Mouse (Mus musculus) T-helper 17 cell (primary cell): ENCODE results near the gene Hspa2.

Experiments
- in situ Hi-C, 2 experiments: fragments of 300-600 bp; cut with MboI, MseI; formaldehyde crosslinking; loops; 1 replicate in 1 of 2; 2 replicates in 1 of 2; pipeline ENCODE4 v1.15.1; 2025; ENCODE audit warnings: high pct_unique_total_duplicates in 2 of 2

Gene Hspa2

DNA sequence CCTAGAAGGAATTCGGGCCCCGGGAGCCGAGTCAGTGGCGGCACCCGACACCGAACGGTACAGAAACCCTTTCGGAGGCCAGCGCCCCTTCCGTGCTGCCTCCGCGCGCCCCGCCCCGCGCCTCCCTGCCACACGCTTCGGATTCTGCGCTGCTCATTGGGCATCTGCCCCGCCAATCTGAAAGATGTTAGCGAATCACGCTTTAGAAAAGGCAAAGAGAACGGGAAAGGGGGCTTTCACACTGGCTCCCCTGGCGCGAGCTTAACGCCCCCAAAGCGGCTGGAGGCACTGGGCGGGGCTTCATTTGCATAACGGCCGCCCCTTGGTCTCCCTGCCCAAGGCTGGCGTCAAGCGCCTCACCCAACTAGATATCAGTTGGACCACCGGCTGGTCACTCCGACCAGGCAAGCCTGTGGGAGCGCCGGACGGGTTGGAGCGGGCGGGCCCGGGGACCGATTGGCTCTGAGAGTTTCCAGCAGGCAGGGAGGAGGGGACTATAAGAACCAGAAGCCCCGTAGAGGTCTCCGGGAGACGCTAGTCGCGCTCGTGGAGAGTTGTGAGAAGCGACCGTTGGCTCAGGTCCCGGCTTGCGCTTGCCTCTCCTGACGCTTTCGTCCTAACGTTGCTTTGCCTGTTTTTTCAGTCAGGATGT lies at the start of gene Hspa2:
Gene Hspa2 (plus strand): TSS at position 291 of the 652 bp plus-strand sequence.
- in situ Hi-C loops, result no loop called here

DNA sequence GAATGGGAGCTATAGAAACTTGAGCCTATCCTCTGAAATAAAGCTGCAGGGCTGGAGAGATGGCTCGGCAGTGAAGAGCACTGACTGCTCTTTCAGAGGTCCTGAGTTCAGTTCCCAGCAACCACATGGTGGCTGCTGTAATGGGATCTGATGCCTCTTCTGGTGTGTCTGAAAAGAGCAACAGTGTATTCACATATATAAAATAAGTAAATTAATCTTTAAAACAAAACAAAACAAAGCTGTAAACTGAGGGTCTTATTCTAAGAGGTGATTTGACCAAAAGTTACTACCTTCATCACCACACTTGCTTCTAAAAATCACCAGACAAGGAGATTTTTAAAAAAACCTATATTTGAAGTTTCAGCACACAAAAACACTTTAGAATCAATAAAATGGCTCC lies 43.1 kb upstream of the Hspa2 start:
- in situ Hi-C loops, result loop anchor here in 1 of 2 experiments (25.0 kb wide), 1 partner anchor 1074 kb away; no protein-coding TSS in a partner anchor

GRCm38 (mm10) chr12:76361405-76362302 lies 42.3 kb upstream of the Hspa2 start:
- in situ Hi-C loops, result loop anchor here in 1 of 2 experiments (25.0 kb wide), 1 partner anchor 1074 kb away; no protein-coding TSS in a partner anchor

GRCm38 (mm10) chr12:76362303-76362676 lies 41.7 kb upstream of the Hspa2 start:
- in situ Hi-C loops, result loop anchor here in 1 of 2 experiments (25.0 kb wide), 1 partner anchor 1075 kb away; no protein-coding TSS in a partner anchor

- in situ Hi-C loops, result loop anchor here in 1 of 2 experiments (25.0 kb wide), 1 partner anchor 1079 kb away; no protein-coding TSS in a partner anchor
These were observed 37.7 kb upstream of the Hspa2 start for GRCm38 (mm10) chr12:76366276-76366675.

- in situ Hi-C loops, result loop anchor here in 1 of 2 experiments (25.0 kb wide), 1 partner anchor 1080 kb away; no protein-coding TSS in a partner anchor
These were observed 36.6 kb upstream of the Hspa2 start for GRCm38 (mm10) chr12:76367096-76367995.

- in situ Hi-C loops, result loop anchor here in 1 of 2 experiments (25.0 kb wide), 1 partner anchor 1081 kb away; no protein-coding TSS in a partner anchor
These were observed 35.7 kb upstream of the Hspa2 start for GRCm38 (mm10) chr12:76368201-76368789.

DNA sequence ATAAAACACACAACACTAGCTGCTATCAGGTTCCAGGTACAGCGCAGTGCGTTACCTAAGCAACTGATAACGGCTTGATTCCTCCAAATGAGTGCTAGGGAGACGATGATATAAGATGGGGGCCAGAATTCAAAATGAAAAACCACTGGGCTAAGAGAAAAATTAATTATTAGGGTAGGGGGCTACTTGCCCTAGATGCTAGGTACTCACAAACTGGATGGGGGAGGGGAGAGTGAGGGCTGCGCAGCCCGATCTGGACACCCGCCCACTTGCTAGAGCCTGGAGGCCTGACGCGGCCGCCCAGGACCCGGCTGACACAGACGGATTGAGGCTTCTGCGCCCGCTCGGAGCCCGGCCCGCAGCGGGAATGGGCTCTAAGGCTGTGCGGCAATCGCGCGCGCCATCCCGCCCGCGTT lies 35.2 kb upstream of the Hspa2 start:
- in situ Hi-C loops, result loop anchor here in 1 of 2 experiments (25.0 kb wide), 1 partner anchor 1081 kb away; no protein-coding TSS in a partner anchor

DNA sequence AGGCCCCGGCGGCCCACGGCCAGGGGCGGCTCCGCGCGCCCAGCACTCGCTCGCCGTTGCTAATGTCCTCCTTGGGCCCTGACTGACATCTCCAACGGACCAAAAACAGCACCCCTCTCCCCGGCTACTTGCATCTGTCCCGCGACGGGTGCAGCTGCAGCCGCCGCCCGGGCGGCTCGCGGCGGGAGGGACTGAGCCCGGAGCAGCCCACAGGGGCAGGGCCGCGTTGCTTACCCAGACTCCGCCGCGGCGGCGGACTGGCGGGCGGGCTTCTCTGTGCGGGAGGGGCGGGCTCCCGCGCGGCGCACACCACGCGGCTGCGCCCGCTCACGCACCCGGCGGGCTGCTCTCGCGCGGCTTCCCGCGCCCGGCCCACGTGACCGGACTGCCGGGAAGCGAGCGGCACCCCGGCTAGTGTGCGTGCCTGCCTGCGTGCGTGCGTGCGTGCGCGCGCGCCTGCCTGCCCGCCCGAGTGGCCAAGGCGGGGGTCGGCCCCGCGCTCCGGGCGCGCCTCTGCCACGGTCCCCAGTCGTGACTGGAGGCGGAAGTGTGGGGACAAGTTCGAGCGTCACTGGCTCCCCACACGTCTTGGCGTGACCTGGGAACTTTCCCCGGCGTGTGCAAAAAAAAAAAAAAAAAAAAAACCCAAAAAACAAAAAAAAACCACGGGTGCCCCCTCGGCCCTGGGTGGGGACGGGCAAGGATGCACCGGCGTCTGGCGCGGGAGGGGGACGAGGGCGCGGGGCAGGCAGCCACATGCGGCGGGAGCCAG lies 34.6 kb upstream of the Hspa2 start, which contains the start of gene Zbtb25:
Gene Zbtb25 (minus strand): TSS at position 397 of the 772 bp plus-strand sequence.
- in situ Hi-C loops, result loop anchor here in 1 of 2 experiments (25.0 kb wide), 1 partner anchor 1082 kb away; no protein-coding TSS in a partner anchor

GRCm38 (mm10) chr12:76369978-76370830 lies 33.8 kb upstream of the Hspa2 start, which contains the start of gene Zbtb1:
Gene Zbtb1 (plus strand): TSS chr12:76370266.
- in situ Hi-C loops, result loop anchor here in 1 of 2 experiments (5.0 to 25.0 kb wide), 2 partner anchors 633 to 1083 kb away; partner anchors contain the start of gene Sgpp1

DNA sequence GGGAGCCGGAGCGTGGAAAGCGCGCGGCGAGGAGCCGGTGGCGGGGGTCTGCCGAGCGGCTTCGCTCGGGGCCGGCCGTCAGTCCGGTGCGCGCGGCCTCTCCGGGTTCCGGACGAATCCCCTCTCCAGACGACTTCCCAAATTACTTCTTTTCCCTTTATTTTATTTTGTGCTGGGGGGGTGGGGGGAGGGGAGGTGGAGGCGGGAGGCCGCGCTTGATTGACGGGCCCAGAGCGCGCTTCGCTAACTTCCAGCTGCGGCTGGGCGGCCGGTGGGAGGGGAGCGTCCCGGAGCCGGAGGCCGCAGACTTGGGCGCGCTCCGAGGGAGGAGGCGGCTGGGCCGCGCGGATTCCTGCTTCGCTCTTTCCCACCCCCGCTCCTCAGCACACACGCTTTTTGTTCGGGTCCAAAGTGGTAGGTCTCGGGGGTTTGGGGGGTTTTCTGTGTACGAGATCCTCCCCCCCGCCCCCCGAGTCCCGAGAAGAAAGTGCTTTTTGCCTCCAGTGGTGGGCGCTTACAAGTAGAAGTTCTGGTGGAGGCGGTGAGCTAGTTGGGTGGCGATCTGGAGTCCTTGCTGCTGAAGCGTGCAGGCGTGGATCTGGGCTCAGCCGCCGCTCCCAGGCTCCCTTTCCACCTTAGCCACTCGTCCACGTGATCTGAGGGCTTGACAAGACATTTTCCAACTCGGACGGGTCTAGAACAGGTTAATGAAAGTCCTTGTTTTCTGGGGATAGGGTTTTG lies 33.0 kb upstream of the Hspa2 start:
- in situ Hi-C loops, result loop anchor here in 1 of 2 experiments (5.0 to 25.0 kb wide), 2 partner anchors 634 to 1084 kb away; partner anchors contain the start of gene Sgpp1

GRCm38 (mm10) chr12:76372046-76372445 lies 31.9 kb upstream of the Hspa2 start:
- in situ Hi-C loops, result loop anchor here in 1 of 2 experiments (5.0 to 25.0 kb wide), 2 partner anchors 635 to 1085 kb away; partner anchors contain the start of gene Sgpp1

- in situ Hi-C loops, result loop anchor here in 1 of 2 experiments (5.0 to 25.0 kb wide), 2 partner anchors 636 to 1086 kb away; partner anchors contain the start of gene Sgpp1
These were observed 30.8 kb upstream of the Hspa2 start for GRCm38 (mm10) chr12:76372881-76373818.

GRCm38 (mm10) chr12:76373991-76374390 lies 30.0 kb upstream of the Hspa2 start:
- in situ Hi-C loops, result loop anchor here in 1 of 2 experiments (5.0 to 25.0 kb wide), 2 partner anchors 637 to 1087 kb away; partner anchors contain the start of gene Sgpp1

- in situ Hi-C loops, result loop anchor here in 1 of 2 experiments (5.0 to 25.0 kb wide), 2 partner anchors 638 to 1088 kb away; partner anchors contain the start of gene Sgpp1
These were observed 29.1 kb upstream of the Hspa2 start for GRCm38 (mm10) chr12:76374911-76375310.

GRCm38 (mm10) chr12:76375506-76375905 lies 28.5 kb upstream of the Hspa2 start:
- in situ Hi-C loops, result no loop called here
